Mouse (Mus musculus) embryonic facial prominence, embryonic 10.5 days (tissue): ENCODE data around the gene Cend1. TPM values are rescaled to one million over a fixed set of nuclear protein-coding genes. Genes with fewer than 3 reads are reported as not detected.

Experiments
- DNase-seq: peaks from one replicate; pipeline ENCODE4 v3.0.0-alpha.2; 2017; ENCODE audit warnings: low spot score
- H3K27ac ChIP-seq: fragments of 300-500 bp; sonication (generic); replicated peaks from 2 replicates; pipeline ENCODE4 v1.5.1; 2016; ENCODE audit warnings: mild to moderate bottlenecking
- H3K27me3 ChIP-seq: fragments of 300-500 bp; sonication (generic); replicated peaks from 2 replicates; pipeline ENCODE4 v1.6.1; 2016; ENCODE audit warnings: low read depth, mild to moderate bottlenecking; ENCODE audit not compliant: poor library complexity, severe bottlenecking
- H3K36me3 ChIP-seq: fragments of 300-500 bp; sonication (generic); replicated peaks from 2 replicates; pipeline ENCODE4 v1.6.1; 2016; ENCODE audit warnings: mild to moderate bottlenecking, moderate library complexity
- H3K4me1 ChIP-seq: fragments of 300-500 bp; sonication (generic); 2 replicates; pipeline ENCODE4 v1.6.1; 2016
- H3K4me3 ChIP-seq: fragments of 300-500 bp; sonication (generic); 2 replicates; pipeline ENCODE4 v1.5.1; 2016; ENCODE audit warnings: mild to moderate bottlenecking, moderate library complexity
- H3K9me3 ChIP-seq: fragments of 300-500 bp; sonication (generic); 2 replicates; pipeline ENCODE4 v1.6.1; 2016; ENCODE audit warnings: mild to moderate bottlenecking
- WGBS: fragments of 180-500 bp; shearing (Covaris S2); methylation state at CpG from one replicate; pipeline ENCODE4 v1.1.7; 2016; 5-methylcytosine and 5-hydroxymethylcytosine counted together
- polyA plus RNA-seq: library from polyadenylated mRNA; unstranded; fragments of >200 nt; fragmentation: Nextera tagmentation; extraction: Ambion mirVana; gene quantifications from 2 replicates; pipeline ENCODE4 v1.2.1, GENCODE M21; 2016

Gene Cend1
- polyA plus RNA-seq, 1 experiment from 2014 or later, result 8.4 TPM

- peaks cover 41% of the 10 kb centered on the region for H3K36me3 ChIP-seq
- H3K4me3 ChIP-seq, result peak overlapping the region; percentile 53; the same call in 1 of the 2 replicates
- no peaks in the 10 kb centered on the region for H3K9me3 ChIP-seq
- H3K27ac ChIP-seq, result no peak overlapping the region
- H3K4me1 ChIP-seq, result peaks cover 50% of the 10 kb centered on the region
- peaks cover 19% of the 10 kb centered on the region for H3K27me3 ChIP-seq
- 69% methylated on average over 9 of the region's 9 CpGs for WGBS
- no peak for DNase-seq
These were observed 721 bp upstream of the Cend1 start for GRCm38 (mm10) chr7:141429840-141430584.

GRCm38 (mm10) chr7:141428701-141429100, 590 bp downstream of the Cend1 start:
- Histone ChIP-seq H3K4me3 (peak overlapping the region; percentile 53), H3K9me3 (no peaks in the 10 kb centered on the region), H3K36me3 (peaks cover 38% of the 10 kb centered on the region), H3K27me3 (peaks cover 19% of the 10 kb centered on the region), H3K27ac (peak overlapping the region; percentile 55), H3K4me1 (peaks cover 37% of the 10 kb centered on the region)
- WGBS, result 50% methylated on average over 5 of the region's 5 CpGs
- no peak for DNase-seq

GRCm38 (mm10) chr7:141426948-141427730, 2.2 kb downstream of the Cend1 start:
- Histone ChIP-seq H3K27me3 (peaks cover 19% of the 10 kb centered on the region), H3K4me1 (peaks cover 27% of the 10 kb centered on the region), H3K36me3 (peaks cover 23% of the 10 kb centered on the region), H3K27ac (no peak overlapping the region), H3K4me3 (no peak overlapping the region), H3K9me3 (no peaks in the 10 kb centered on the region)
- DNase-seq, result no peak
- WGBS, result 83% methylated on average over 12 of the region's 12 CpGs

GRCm38 (mm10) chr7:141423811-141424210, 5.5 kb downstream of the Cend1 start:
- Histone ChIP-seq H3K36me3 (no peaks in the 10 kb centered on the region; the same call in 1 of the 2 replicates), H3K4me3 (no peak overlapping the region), H3K27ac (no peak overlapping the region), H3K4me1 (peaks cover 11% of the 10 kb centered on the region), H3K9me3 (no peaks in the 10 kb centered on the region), H3K27me3 (peaks cover 19% of the 10 kb centered on the region)
- WGBS, result 71% methylated on average over 4 of the region's 4 CpGs
- DNase-seq, result no peak

GRCm38 (mm10) chr7:141420030-141420702, 9.1 kb downstream of the Cend1 start:
- no peaks in the 10 kb centered on the region for H3K4me1 ChIP-seq
- H3K36me3 ChIP-seq, result no peaks in the 10 kb centered on the region
- no peaks in the 10 kb centered on the region for H3K27me3 ChIP-seq
- WGBS, result 82% methylated on average over 9 of the region's 9 CpGs
- no peaks in the 10 kb centered on the region for H3K9me3 ChIP-seq
- no peak overlapping the region for H3K4me3 ChIP-seq
- no peak for DNase-seq
- no peak overlapping the region for H3K27ac ChIP-seq

GRCm38 (mm10) chr7:141418970-141419369, 10.3 kb downstream of the Cend1 start:
- WGBS, result 82% methylated on average over 7 of the region's 7 CpGs
- Histone ChIP-seq H3K4me1 (peaks cover 8% of the 10 kb centered on the region), H3K27ac (no peak overlapping the region), H3K36me3 (no peaks in the 10 kb centered on the region), H3K27me3 (no peaks in the 10 kb centered on the region), H3K4me3 (no peak overlapping the region), H3K9me3 (no peaks in the 10 kb centered on the region)
- DNase-seq, result no peak

- no peak for DNase-seq
- H3K4me1 ChIP-seq, result peaks cover 13% of the 10 kb centered on the region
- H3K27ac ChIP-seq, result no peak overlapping the region
- WGBS, result 71% methylated on average over 8 of the region's 8 CpGs
- H3K4me3 ChIP-seq, result no peak overlapping the region
- H3K27me3 ChIP-seq, result no peaks in the 10 kb centered on the region
- no peaks in the 10 kb centered on the region for H3K36me3 ChIP-seq
- no peaks in the 10 kb centered on the region for H3K9me3 ChIP-seq
These were observed 11.3 kb downstream of the Cend1 start for GRCm38 (mm10) chr7:141417731-141418681.

GRCm38 (mm10) chr7:141416144-141416841, 13.0 kb downstream of the Cend1 start:
- H3K36me3 ChIP-seq, result peaks cover 1% of the 10 kb centered on the region; the same call in 1 of the 2 replicates
- no peak overlapping the region for H3K27ac ChIP-seq
- H3K27me3 ChIP-seq, result no peaks in the 10 kb centered on the region
- no peak for DNase-seq
- H3K4me1 ChIP-seq, result peaks cover 16% of the 10 kb centered on the region
- no peak overlapping the region for H3K4me3 ChIP-seq
- H3K9me3 ChIP-seq, result no peaks in the 10 kb centered on the region
- 77% methylated on average over 6 of the region's 6 CpGs for WGBS

GRCm38 (mm10) chr7:141413809-141414584, 15.3 kb downstream of the Cend1 start, which contains the start of gene Gatd1:
Gene Gatd1, minus strand, starts transcription at chr7:141414136.
- H3K9me3 ChIP-seq, result no peaks in the 10 kb centered on the region
- H3K4me3 ChIP-seq, result peak within 1 kb of the TSS; percentile 72
- H3K27ac ChIP-seq, result peak within 1 kb of the TSS; percentile 90
- WGBS, result under 1% methylated on average over 56 of the region's 56 CpGs
- no peaks in the 10 kb centered on the region for H3K27me3 ChIP-seq
- peaks cover 22% of the 10 kb centered on the region for H3K4me1 ChIP-seq
- peaks cover 24% of the 10 kb centered on the region for H3K36me3 ChIP-seq
- peak; percentile 100 for DNase-seq

- Histone ChIP-seq H3K36me3 (peaks cover 31% of the 10 kb centered on the region), H3K27ac (peak overlapping the region; percentile 90), H3K4me3 (peak overlapping the region; percentile 72), H3K9me3 (no peaks in the 10 kb centered on the region), H3K4me1 (peaks cover 23% of the 10 kb centered on the region), H3K27me3 (no peaks in the 10 kb centered on the region)
- 3% methylated on average over 16 of the region's 16 CpGs for WGBS
- DNase-seq, result peak; percentile 36
These were observed 16.0 kb downstream of the Cend1 start for GRCm38 (mm10) chr7:141413331-141413730.
